Mouse (Mus musculus) gonadal fat pad, adult 2 months (tissue): ENCODE results near the gene Acsl4. TPM values are rescaled to one million over a fixed set of nuclear protein-coding genes. Genes with fewer than 3 reads are reported as not detected.

ENCODE experiments used
- DNase-seq: peaks from one replicate; pipeline ENCODE4 v3.0.0-alpha.2; 2012; ENCODE audit warnings: low read depth
- polyA plus RNA-seq: library from polyadenylated mRNA; depleted of rRNA; stranded (reverse); fragments of >200 nt; gene quantifications from 2 replicates; pipeline ENCODE4 v1.2.3, GENCODE M21; 2012; rRNA removed

Gene Acsl4
- polyA plus RNA-seq, 1 experiment, result 12.3 TPM

DNA sequence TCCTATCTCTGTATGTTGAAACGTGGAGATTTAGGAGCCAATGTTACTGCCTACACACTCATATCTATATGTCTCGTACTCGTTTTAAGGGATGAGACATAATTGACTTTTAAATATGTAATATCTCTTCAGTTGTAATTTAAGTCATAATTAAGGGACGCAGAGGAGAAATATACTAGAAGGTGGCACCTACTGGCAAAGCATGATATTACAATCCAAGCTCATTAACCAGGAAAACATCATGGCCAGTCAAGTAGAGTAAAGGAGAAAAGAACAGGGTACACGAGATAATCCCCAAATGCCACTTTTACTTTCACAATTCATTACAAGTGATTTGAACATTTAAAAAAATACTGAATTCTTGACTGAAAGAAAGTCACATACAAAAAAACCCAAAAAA is 31.9 kb downstream of the Acsl4 start:
- DNase-seq, result no peak

DNA sequence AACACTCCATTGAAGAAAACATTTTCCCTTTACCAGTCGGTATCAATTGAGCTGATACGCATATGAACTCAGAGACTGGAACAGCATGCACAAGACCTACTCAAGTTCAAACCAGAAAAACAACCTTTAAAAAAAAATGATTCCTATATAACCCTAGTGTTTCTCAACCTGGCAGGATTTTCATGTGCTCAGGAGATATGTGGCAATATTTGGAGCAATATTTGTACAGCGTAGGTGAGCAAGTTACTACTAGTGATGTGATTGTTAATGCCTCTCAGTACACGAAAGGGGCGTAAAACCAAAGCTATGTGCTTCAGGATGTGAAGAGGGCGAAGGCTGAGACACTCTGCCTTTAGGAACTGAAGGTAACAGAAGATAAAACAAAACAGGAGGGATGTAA is 54.1 kb downstream of the Acsl4 start:
- DNase-seq, result peak; percentile 52

DNA sequence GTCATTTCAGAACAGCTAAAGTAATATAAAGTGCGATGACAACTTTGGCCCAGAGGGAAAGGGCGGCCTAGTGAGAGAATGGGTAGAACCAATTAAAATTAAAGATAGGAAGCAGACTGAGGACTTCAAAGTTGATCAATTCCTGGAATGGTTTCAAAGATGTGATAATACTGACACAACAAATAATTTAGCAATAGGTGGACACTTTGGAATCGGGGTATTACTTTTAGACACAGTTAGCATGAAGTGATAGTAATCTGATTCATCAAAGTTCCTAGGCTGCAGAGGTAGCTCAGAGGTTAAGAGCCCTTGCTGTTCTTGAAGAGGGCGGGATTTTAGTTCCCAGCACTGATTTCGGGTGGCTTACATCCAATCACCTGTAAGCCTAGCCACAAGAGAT is 54.8 kb downstream of the Acsl4 start:
- DNase-seq, result no peak

DNA sequence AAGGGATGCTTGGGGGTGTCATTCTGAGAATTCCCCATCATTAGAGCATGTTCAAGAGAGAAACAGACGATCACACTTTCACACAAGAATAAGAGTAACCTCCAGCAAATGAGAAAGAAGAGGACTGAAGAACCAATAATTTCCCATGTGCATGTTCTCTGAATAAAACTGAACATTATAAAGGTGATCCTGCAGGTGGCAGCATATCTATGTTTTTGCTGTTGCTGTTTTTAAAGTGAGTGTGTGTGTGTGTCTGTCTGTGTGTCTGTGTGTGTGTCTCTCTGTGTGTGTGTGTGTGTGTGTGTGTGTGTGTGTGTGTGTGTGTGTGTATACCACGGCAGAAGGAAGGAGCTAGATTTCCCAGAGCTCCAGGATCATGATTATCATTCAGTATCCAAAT is 64.6 kb downstream of the Acsl4 start:
- DNase-seq, result no peak

DNA sequence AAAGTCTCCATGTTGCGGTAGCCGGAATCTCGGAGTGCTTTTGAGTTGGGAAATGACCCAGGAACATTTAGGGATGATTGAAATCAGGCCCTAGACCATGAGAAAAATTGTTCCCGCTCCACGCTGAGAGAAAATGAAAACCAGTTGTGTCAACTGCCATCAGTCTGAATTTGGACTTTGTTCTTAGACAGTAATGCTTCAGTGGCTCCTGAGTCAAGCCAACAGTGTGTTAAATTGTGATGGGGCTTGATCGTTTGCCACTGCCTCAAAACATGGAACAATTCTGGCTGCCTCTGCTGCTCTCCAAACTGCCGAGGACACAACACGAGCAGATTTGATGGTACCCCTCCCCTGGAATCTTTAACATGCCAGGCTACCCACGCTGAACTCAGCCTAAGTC is 74.2 kb downstream of the Acsl4 start:
- no peak for DNase-seq

DNA sequence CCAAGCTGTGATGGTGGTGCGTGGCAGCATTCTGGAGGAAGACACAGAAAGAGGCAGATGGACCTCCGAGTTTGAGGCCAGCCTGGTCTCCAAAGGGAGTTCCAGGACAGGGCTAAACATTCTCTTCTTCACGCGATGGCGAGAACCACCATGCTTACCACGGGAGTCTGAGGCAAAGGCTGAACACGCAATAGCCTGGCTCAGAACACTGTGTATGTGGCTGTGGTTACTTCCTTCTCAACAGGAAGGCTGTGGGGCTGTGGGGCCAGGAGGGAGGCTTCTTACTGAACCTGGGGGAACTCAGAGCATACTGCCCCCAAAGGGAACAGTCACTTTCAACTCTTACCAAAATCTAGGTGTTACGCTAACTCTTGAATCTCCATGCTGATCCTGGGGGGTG is 75.1 kb downstream of the Acsl4 start:
- DNase-seq, result no peak

DNA sequence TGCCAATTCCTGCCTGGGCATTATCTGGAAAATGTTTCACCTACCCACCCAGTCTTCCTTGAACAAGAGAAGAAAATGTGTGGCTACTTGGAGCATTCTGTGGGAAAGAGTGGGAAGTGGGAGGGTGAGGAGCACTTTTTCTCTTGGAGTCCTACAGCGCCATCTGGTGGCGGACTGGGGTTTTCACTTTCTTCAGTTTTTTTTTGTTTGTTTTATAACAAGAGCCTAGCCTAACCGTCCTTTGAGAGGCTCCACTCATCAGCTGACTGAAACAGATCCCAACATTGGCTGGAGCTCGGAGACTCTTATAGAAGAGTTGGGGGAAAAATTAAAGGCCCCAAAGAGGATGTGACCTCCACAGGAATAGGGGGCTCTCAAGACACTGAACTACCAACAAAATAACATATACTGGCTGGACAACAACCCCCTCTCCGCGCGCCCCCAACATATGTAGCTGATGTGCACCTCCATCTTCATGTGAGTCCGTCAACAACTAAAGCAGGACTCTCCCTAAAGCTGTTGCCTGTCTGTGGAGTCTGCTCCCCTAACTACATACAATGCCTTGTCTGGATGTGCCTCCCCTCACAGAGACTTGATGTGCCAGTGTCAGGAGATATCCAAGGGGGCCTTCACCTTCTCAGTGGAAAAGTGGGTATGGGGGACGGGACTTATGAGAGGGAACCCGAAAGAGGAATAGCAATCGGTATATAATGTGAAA is 75.9 kb downstream of the Acsl4 start:
- no peak for DNase-seq

DNA sequence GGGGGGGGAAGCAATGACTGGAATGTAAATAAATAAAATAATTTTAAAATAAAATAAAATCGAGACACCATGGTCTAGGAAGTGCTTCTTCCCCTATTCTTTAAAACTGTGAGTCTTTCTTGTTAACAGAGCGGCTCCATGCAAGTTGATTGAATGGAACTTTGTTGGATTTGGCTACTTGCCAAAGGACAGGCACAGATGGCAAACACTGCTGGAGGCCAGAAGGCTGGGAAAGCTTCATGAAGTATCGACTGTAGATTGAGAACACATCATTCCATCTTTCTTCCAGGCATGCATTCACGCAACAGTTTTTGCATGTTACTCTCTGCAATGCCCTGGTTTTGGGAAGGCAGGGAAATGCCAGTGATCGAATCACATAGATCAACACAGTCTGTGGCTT is 79.9 kb downstream of the Acsl4 start:
- no peak for DNase-seq

DNA sequence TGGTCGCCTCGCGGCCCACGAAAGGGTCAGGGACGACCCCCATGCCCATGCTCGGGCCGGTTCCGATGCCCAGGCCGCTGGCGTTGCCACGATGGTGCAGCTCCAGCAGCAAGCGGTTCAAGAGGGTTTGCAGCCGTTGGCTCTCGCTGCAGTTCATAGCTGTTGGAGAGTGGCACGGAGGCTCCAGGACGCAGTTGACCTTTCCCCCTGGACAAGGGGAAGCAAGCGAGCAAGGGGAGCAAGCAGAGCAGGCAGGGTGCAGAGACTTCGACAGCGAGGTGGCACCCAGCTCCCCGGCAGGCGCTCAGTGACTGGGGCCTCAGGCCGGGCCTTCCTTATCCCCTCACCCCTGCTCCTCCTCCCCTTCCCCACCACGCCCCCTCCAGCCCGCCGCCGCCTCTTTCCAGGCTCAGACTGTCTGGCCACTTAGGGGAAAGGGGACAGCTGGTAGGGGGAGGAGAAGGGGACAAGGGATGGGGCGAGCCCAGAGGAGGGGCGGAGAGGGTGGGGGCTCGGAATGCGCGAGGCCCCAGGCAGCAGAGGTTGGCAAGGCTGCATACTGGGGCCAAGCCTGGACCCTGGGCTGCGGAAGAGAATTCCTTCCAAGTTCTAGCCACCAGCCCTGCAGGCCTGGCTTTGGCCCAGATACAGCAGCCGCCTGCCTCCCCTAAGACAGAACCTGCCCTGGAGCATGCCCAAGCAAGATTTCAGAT is 84.3 kb downstream of the Acsl4 start, which contains the start of gene Kcne1l:
Gene Kcne1l (minus strand): TSS at position 426 of the 713 bp plus-strand sequence.
- no peak for DNase-seq

DNA sequence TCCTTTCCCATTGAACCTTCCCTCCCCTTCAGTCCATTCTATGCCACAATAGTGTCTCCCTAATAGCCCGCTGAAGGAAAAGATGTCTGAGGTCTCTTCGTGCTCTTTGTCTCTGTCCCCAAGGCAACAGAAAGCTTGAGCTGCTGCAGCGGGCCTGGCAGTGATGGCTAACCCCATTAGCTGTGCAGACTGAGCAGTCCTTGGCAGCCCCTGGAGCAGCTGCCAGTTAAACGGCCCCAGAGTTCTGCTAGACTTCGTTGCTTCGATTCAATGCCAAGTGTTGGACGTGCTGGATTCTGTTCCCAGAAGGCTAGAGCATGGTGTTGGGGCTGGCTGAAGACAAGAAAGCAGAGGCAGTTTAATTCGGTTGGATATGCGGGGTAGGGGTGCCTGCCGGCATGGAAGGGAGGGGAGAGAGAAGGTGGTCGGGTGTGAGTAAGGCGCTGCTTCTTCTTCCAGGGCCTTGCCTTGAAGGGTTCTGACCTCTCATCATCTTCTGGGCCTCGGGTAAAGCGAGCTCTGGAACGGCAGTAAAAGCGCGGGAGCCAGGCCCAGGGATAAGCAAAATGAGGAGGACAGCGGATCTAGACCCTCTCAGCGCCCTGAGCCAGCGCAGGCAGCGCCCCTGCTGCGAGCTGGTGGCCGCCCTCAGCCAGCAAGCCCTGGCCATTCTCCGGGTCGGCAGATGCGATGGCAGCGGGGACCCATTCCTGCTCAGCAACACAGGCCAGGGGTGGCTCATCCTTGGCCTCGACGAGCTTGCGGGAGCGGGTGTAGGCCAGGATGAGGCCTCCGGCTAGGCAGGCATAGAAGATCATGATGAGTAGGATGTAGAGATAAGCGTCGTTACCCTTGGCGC is 85.1 kb downstream of the Acsl4 start:
- DNase-seq, result no peak

DNA sequence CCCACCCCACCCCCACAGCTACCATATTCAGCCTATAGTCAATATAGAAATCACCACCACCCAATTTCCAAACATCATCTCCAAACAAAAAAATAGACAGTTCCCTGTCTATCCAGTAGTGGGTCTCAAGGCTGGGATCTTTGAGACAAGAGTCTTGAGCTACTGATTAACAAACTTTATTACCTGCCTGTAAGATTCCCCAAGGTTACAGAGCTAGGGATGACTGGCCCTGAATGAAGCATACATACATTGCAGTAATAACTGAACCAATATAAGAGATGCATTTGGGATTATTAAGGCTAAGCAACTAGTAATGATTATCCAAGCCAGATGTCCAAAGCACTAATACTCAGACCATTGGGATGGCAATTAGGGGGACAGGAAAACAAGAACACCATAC is 85.7 kb downstream of the Acsl4 start:
- no peak for DNase-seq

DNA sequence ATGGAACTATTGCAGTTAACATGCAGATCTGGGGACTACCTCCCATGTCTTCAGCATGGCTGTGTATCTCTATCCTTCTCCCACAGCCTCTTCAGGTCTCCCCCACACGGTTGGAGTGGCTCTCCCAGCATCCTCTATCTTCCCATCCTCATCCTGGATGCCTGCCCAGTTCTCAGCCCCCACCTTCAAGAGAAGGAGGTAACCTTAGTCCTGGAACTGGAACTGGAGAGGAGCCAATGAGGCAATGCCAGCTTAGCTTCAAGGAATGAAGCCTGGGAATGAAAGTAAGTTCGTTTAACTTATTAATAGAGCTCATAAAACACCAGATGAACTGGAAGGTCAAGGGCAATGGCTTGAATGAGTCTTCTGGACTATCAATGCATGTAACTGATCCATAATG is 86.9 kb downstream of the Acsl4 start:
- DNase-seq, result no peak

DNA sequence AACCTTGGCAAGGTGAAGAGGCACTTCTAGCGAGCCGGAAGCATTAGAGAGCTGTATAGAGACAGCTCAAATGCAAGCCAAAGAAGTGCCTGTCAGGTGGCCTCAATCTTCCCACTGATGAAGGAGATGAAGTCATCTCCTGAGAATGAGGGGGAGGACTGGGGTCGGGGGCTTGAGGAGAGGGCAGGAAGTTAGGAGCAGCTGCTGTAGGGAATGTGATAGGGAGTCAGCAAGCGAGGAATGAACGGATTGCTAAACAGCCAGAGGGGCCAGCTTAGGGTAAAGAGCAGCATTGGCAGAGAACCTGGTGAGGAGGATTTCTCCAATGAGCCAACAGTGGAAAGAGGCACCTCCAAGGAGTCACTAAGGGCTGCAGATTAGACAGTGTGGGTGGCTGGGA is 104.4 kb downstream of the Acsl4 start:
- DNase-seq, result no peak

DNA sequence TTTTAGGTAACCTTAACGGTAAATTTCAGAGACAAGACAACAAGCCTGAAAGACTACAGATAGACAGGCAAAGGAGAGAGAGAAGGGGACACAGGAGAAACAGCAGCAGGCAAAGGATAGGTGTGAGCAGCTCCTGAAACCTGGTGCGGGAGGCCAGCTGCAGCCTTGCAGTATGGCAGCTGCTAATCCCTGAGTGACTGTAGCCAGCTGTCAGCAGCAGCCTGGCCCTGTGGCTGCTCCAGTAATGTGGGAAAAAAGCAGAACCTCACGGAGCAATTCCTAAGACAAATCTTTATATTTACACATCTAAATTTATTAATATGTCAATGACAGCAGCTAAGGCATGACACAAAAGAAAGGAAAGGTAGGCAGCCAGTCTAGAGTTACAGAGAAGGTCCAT is 113.8 kb downstream of the Acsl4 start:
- DNase-seq, result no peak

DNA sequence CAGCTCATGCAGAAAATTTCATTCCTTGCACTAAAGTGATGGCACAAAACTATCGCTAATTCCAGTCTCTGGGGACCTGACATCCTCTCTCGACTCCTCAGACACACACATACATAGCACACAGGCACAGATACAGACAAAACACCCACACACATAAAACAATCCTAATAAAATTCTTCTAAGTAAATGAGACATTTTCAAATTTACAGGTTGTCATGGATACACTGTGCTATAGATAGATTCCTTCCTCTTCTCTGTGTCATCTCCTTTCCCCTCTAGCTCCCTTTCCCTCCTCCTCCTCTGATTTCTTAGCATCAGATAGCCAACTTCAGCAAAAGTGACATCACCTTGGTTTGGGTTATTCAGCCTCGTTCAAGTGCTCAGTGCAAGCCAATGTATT is 114.3 kb downstream of the Acsl4 start:
- no peak for DNase-seq

Other genes with a start within 250 kb of the Acsl4 start
- gene Gucy2f, start 193.6 kb downstream of the Acsl4 start, polyA plus RNA-seq, result 0.05 and 0.11 TPM in 2 replicates
- 5.3 and 5.4 TPM in 2 replicates for gene Nxt2, start 163.8 kb downstream of the Acsl4 start, polyA plus RNA-seq
- gene Kcne1l, start 84.2 kb downstream of the Acsl4 start, polyA plus RNA-seq, result 2.4 and 6.6 TPM in 2 replicates